Mouse (Mus musculus) stomach, postnatal 0 days (tissue): ENCODE data around the gene Lifr.

ENCODE experiments used
- CTCF ChIP-seq: IDR thresholded peaks from 2 replicates; pipeline ENCODE4 v1.5.1; 2016; ENCODE audit warnings: antibody characterized with exemption, low read depth, mild to moderate bottlenecking, moderate library complexity
- EP300 ChIP-seq: optimal IDR thresholded peaks from 2 replicates; pipeline ENCODE3; 2016; ENCODE audit warnings: antibody characterized with exemption

GRCm38 (mm10) chr15:7206110-7206509, 115.7 kb downstream of the Lifr start:
- TF ChIP-seq EP300 (no peak), CTCF (no peak)
